7 mouse cellular contexts compared by ENCODE assay signal in the genomic region with DNA sequence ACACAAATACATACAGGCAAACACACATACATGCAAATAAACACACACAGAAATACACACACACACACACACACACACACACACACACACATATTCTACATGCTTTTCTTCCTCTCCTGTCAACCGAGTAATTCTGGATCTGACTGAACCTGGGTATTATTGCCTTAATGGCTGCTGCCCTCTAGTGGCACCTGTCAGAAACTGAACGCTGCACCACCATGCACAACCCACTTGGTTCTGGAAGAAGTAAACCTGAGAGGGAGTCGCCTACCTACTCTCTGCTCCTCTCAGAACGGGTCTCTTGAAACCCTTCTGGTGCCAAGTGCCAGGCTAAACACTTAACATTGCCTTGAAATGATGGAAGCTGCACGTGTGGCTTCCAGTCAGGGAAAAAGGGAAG. TPM values are rescaled to one million over a fixed set of nuclear protein-coding genes. Genes with fewer than 3 reads are reported as not detected.
A peak's percentile ranks its signal among the peaks of the same experiment; 100 is the strongest.
DNase-seq lines count a peak whose midpoint lies in the region; ATAC-seq and TF ChIP-seq lines count a peak whose summit lies in the region.

No protein-coding gene starts in this region.

- ATAC-seq in heart, postnatal 0 days (ENCODE audit: insufficient read depth, low read depth): peak; percentile 36; the same call in 1 of the 2 replicates
- peak; percentile 83 for ATAC-seq in lung, postnatal 0 days

- no peaks in the 10 kb centered on the region for H3K36me3 ChIP-seq in heart, postnatal 0 days (replicated peaks; ENCODE audit: control insufficient read depth, insufficient read depth, low read length)
- H3K36me3 ChIP-seq in lung, postnatal 0 days (ENCODE audit: insufficient read depth, low read length): no peaks in the 10 kb centered on the region

- DNase-seq in MEL-GATA-1-ER (ENCODE audit: extremely low read depth, low read depth): peak; percentile 54
- DNase-seq in heart, postnatal 0 days (ENCODE audit: low spot score): peak; percentile 85
- DNase-seq in layer of hippocampus, postnatal 14 days (ENCODE audit: low spot score in 2 of 2): peak; percentile 76 to 81
- peak; percentile 94 for DNase-seq in lung, postnatal 0 days (ENCODE audit: low spot score)
- DNase-seq in retina, postnatal 1 day: peak; percentile 93

- no peaks in the 10 kb centered on the region for H3K4me1 ChIP-seq in bone marrow, adult 2 months (ENCODE audit: control insufficient read depth, insufficient read depth, low read length)
- no peaks in the 10 kb centered on the region for H3K4me1 ChIP-seq in embryonic fibroblast, embryonic 13.5 days (ENCODE audit: control insufficient read depth, insufficient read depth, low read length)
- H3K4me1 ChIP-seq in heart, postnatal 0 days (ENCODE audit: control insufficient read depth, insufficient read depth): no peaks in the 10 kb centered on the region
- no peaks in the 10 kb centered on the region for H3K4me1 ChIP-seq in lung, postnatal 0 days (ENCODE audit: insufficient read depth, low read depth, low read length)

- no peaks in the 10 kb centered on the region for H3K9me3 ChIP-seq in heart, postnatal 0 days (replicated peaks; ENCODE audit: control insufficient read depth, low read length)
- no peaks in the 10 kb centered on the region for H3K9me3 ChIP-seq in lung, postnatal 0 days (ENCODE audit: low read length)

- no peaks in the 10 kb centered on the region for H3K27me3 ChIP-seq in heart, postnatal 0 days (ENCODE audit: control insufficient read depth, insufficient read depth, low read length)
- no peaks in the 10 kb centered on the region for H3K27me3 ChIP-seq in lung, postnatal 0 days (replicated peaks; ENCODE audit: insufficient read depth, low read length)

- peak; percentile 89 for TF ChIP-seq CTCF in bone marrow, adult 2 months (IDR thresholded peaks at IDR 0.05; ENCODE audit: control insufficient read depth, insufficient read depth, low read length)
- peak; percentile 74 for TF ChIP-seq CTCF in embryonic fibroblast, embryonic 13.5 days (IDR thresholded peaks at IDR 0.05; ENCODE audit: borderline replicate concordance, insufficient read depth, low read length)
- TF ChIP-seq CTCF in heart, postnatal 0 days (IDR thresholded peaks at IDR 0.05; ENCODE audit: low read depth): peak; percentile 97
- TF ChIP-seq CTCF in lung, postnatal 0 days (IDR thresholded peaks at IDR 0.05): peak; percentile 98

- no peak overlapping the region for H3K4me3 ChIP-seq in bone marrow, adult 2 months (replicated peaks; ENCODE audit: control insufficient read depth, low read depth, low read length)
- H3K4me3 ChIP-seq in embryonic fibroblast, embryonic 13.5 days (ENCODE audit: insufficient read depth, low read length): no peak overlapping the region
- H3K4me3 ChIP-seq in heart, postnatal 0 days (ENCODE audit: low read depth, low read length): no peak overlapping the region
- H3K4me3 ChIP-seq in lung, postnatal 0 days (ENCODE audit: low read depth, low read length): no peak overlapping the region

- no peak for TF ChIP-seq POLR2A in bone marrow, adult 2 months (IDR thresholded peaks at IDR 0.05; ENCODE audit: borderline replicate concordance, control insufficient read depth, low read depth, low read length)
- TF ChIP-seq POLR2A in embryonic fibroblast, embryonic 13.5 days (IDR thresholded peaks at IDR 0.05; ENCODE audit: low read depth, low read length): no peak

- H3K4me2 ChIP-seq in heart, postnatal 0 days (ENCODE audit: low read depth, low read length): no peak overlapping the region
- no peak overlapping the region for H3K4me2 ChIP-seq in lung, postnatal 0 days (replicated peaks; ENCODE audit: low read depth, low read length)

- TF ChIP-seq EP300 in heart, postnatal 0 days (IDR thresholded peaks at IDR 0.05; ENCODE audit: low read depth): no peak
- TF ChIP-seq EP300 in lung, postnatal 0 days (IDR thresholded peaks at IDR 0.05): no peak

- no peak overlapping the region for H3K9ac ChIP-seq in heart, postnatal 0 days (replicated peaks; ENCODE audit: low read depth, low read length)
- H3K9ac ChIP-seq in lung, postnatal 0 days (replicated peaks; ENCODE audit: low read depth): no peak overlapping the region

- WGBS in bone marrow, adult 2 months: 3% methylated on average over 5 of the region's 5 CpGs
- WGBS in heart, postnatal 0 days: 3% methylated on average over 5 of the region's 5 CpGs
- WGBS in lung, postnatal 0 days: 2% methylated on average over 5 of the region's 5 CpGs

- H3K27ac ChIP-seq in bone marrow, adult 2 months (ENCODE audit: control insufficient read depth, insufficient read depth, low read depth, low read length, poor library complexity): no peak overlapping the region
- H3K27ac ChIP-seq in embryonic fibroblast, embryonic 13.5 days (ENCODE audit: insufficient read depth, low read length): no peak overlapping the region
- no peak overlapping the region for H3K27ac ChIP-seq in heart, postnatal 0 days (ENCODE audit: low read depth)
- H3K27ac ChIP-seq in lung, postnatal 0 days (ENCODE audit: low read length): no peak overlapping the region

RNA-seq across cellular contexts. Expression of a gene that starts 11.7 kb away (rescaled TPM):
- 0.31 TPM in 1 of 2 replicates, not detected in the other for polyA plus RNA-seq in bone marrow, adult 2 months (2011; ENCODE audit: insufficient read depth, insufficient read length, low replicate concordance, missing spikeins)
- 35.4 and 74.2 TPM in 2 replicates for polyA plus RNA-seq in embryonic fibroblast, embryonic 13.5 days (2011; ENCODE audit: insufficient read length, low read depth, missing spikeins)
- total RNA-seq in heart, postnatal 0 days (2014; rRNA removed; ENCODE audit: low replicate concordance): 11.2 and 12.5 TPM in 2 replicates
- polyA plus RNA-seq in heart, postnatal 0 days (2015; fragmentation: Nextera tagmentation; extraction: Ambion mirVana): 7.7 and 8.9 TPM in 2 replicates
- total RNA-seq in layer of hippocampus, postnatal 14 days (2021): 1 to 10 TPM; 3.3 to 4.5 TPM
- 9.7 and 10.0 TPM in 2 replicates for polyA plus RNA-seq in lung, postnatal 0 days (2015; fragmentation: Nextera tagmentation; extraction: Ambion mirVana)

RNA-seq across cellular contexts. Expression of a gene that starts 30.2 kb away (rescaled TPM):
- polyA plus RNA-seq in bone marrow, adult 2 months (2011; ENCODE audit: insufficient read depth, insufficient read length, low replicate concordance, missing spikeins): 79.9 and 89.5 TPM in 2 replicates
- polyA plus RNA-seq in embryonic fibroblast, embryonic 13.5 days (2011; ENCODE audit: insufficient read length, low read depth, missing spikeins): 96.4 and 125 TPM in 2 replicates
- 46.8 and 52.9 TPM in 2 replicates for total RNA-seq in heart, postnatal 0 days (2014; rRNA removed; ENCODE audit: low replicate concordance)
- 27.4 and 33.7 TPM in 2 replicates for polyA plus RNA-seq in heart, postnatal 0 days (2015; fragmentation: Nextera tagmentation; extraction: Ambion mirVana)
- 10 to 100 TPM; 14.1 to 19.2 TPM for total RNA-seq in layer of hippocampus, postnatal 14 days (2021)
- 177 and 184 TPM in 2 replicates for polyA plus RNA-seq in lung, postnatal 0 days (2015; fragmentation: Nextera tagmentation; extraction: Ambion mirVana)
